Comparison of ENCODE assay signal across 8 mouse cellular contexts in genomic region chr8:45381963-45382347, GRCm38 (mm10). TPM values are rescaled to one million over a fixed set of nuclear protein-coding genes. Genes with fewer than 3 reads are reported as not detected.
DNase-seq lines count a peak whose midpoint lies in the region; ATAC-seq and TF ChIP-seq lines count a peak whose summit lies in the region.

Fam149a (minus strand) TSS chr8:45382291.

- H3K4me1 ChIP-seq in embryonic facial prominence, embryonic 11.5 days (ENCODE audit: control insufficient read depth, insufficient read depth, low read length), result no peaks in the 10 kb centered on the region
- peaks cover 17% of the 10 kb centered on the region for H3K4me1 ChIP-seq in hindbrain, embryonic 15.5 days (replicated peaks)
- no peaks in the 10 kb centered on the region for H3K4me1 ChIP-seq in lung, postnatal 0 days (ENCODE audit: insufficient read depth, low read depth, low read length)

- no peak within 1 kb of the TSS for H3K27ac ChIP-seq in layer of hippocampus, adult 2 months
- H3K27ac ChIP-seq in embryonic facial prominence, embryonic 11.5 days (replicated peaks; ENCODE audit: low read depth, low read length), result no peak within 1 kb of the TSS
- H3K27ac ChIP-seq in hindbrain, embryonic 15.5 days (replicated peaks), result no peak within 1 kb of the TSS
- H3K27ac ChIP-seq in lung, postnatal 0 days (ENCODE audit: low read length), result no peak within 1 kb of the TSS

- DNase-seq in layer of hippocampus, adult 2 months (ENCODE audit: low spot score in 2 of 2), result no peak
- DNase-seq in layer of hippocampus, adult 9-11 months, result no peak
- peak; percentile 66 for DNase-seq in embryonic facial prominence, embryonic 11.5 days (ENCODE audit: low spot score)
- peak; percentile 18 for DNase-seq in lung, postnatal 0 days (ENCODE audit: low spot score)
- DNase-seq in yolk sac, embryonic 10.5 days (ENCODE audit: low spot score), result no peak
- no peak for DNase-seq in urinary bladder, adult 18-20 months (ENCODE audit: low spot score in 2 of 2)
- no peak for DNase-seq in T-cell, adult 2 months (ENCODE audit: low spot score)

- WGBS in embryonic facial prominence, embryonic 11.5 days, result 2% methylated on average over 6 of the region's 6 CpGs
- 3% methylated on average over 6 of the region's 6 CpGs for WGBS in hindbrain, embryonic 15.5 days
- 6% methylated on average over 6 of the region's 6 CpGs for WGBS in lung, postnatal 0 days

- peak; percentile 73; the same call in 1 of the 2 replicates for ATAC-seq in embryonic facial prominence, embryonic 11.5 days (replicated peaks; ENCODE audit: insufficient number of reproducible peaks, low FRiP score, low TSS enrichment, low read depth)
- ATAC-seq in hindbrain, embryonic 15.5 days (ENCODE audit: low FRiP score, low read depth), result peak; percentile 58
- ATAC-seq in lung, postnatal 0 days, result no peak

- no peaks in the 10 kb centered on the region for H3K27me3 ChIP-seq in embryonic facial prominence, embryonic 11.5 days (ENCODE audit: control insufficient read depth, insufficient read depth, low read length)
- no peaks in the 10 kb centered on the region for H3K27me3 ChIP-seq in hindbrain, embryonic 15.5 days
- H3K27me3 ChIP-seq in lung, postnatal 0 days (replicated peaks; ENCODE audit: insufficient read depth, low read length), result no peaks in the 10 kb centered on the region

- peak within 1 kb of the TSS; percentile 46 for H3K4me3 ChIP-seq in layer of hippocampus, adult 2 months
- peak within 1 kb of the TSS; percentile 34 for H3K4me3 ChIP-seq in embryonic facial prominence, embryonic 11.5 days (ENCODE audit: low read depth, low read length)
- H3K4me3 ChIP-seq in hindbrain, embryonic 15.5 days, result peak within 1 kb of the TSS; percentile 45
- H3K4me3 ChIP-seq in lung, postnatal 0 days (ENCODE audit: low read depth, low read length), result peak within 1 kb of the TSS; percentile 2; the same call in 1 of the 2 replicates

- no peak for TF ChIP-seq CTCF in layer of hippocampus, adult 2 months (conservative IDR thresholded peaks at IDR 0.05)
- no peak for TF ChIP-seq CTCF in lung, postnatal 0 days (IDR thresholded peaks at IDR 0.05)

- H3K36me3 ChIP-seq in embryonic facial prominence, embryonic 11.5 days (replicated peaks; ENCODE audit: control insufficient read depth, insufficient read depth, low read depth, low read length), result no peaks in the 10 kb centered on the region
- H3K36me3 ChIP-seq in hindbrain, embryonic 15.5 days, result no peaks in the 10 kb centered on the region
- H3K36me3 ChIP-seq in lung, postnatal 0 days (ENCODE audit: insufficient read depth, low read length), result no peaks in the 10 kb centered on the region

- H3K9ac ChIP-seq in embryonic facial prominence, embryonic 11.5 days (replicated peaks; ENCODE audit: low read length), result peak within 1 kb of the TSS; percentile 56
- H3K9ac ChIP-seq in hindbrain, embryonic 15.5 days, result peak within 1 kb of the TSS; percentile 44
- no peak within 1 kb of the TSS for H3K9ac ChIP-seq in lung, postnatal 0 days (replicated peaks; ENCODE audit: low read depth)

- H3K9me3 ChIP-seq in embryonic facial prominence, embryonic 11.5 days (replicated peaks; ENCODE audit: control insufficient read depth, low read length), result no peaks in the 10 kb centered on the region
- H3K9me3 ChIP-seq in hindbrain, embryonic 15.5 days, result no peaks in the 10 kb centered on the region
- no peaks in the 10 kb centered on the region for H3K9me3 ChIP-seq in lung, postnatal 0 days (ENCODE audit: low read length)

- no peak for TF ChIP-seq EP300 in lung, postnatal 0 days (IDR thresholded peaks at IDR 0.05)

- H3K4me2 ChIP-seq in embryonic facial prominence, embryonic 11.5 days (ENCODE audit: low read depth, low read length), result peak within 1 kb of the TSS; percentile 82
- peak within 1 kb of the TSS; percentile 86 for H3K4me2 ChIP-seq in hindbrain, embryonic 15.5 days
- H3K4me2 ChIP-seq in lung, postnatal 0 days (replicated peaks; ENCODE audit: low read depth, low read length), result peak within 1 kb of the TSS; percentile 45

RNA-seq across cellular contexts. Expression of gene Fam149a, which starts in this region (rescaled TPM):
- total RNA-seq in layer of hippocampus, adult 2 months (2021), result 10 to 100 TPM; 12.1 to 12.5 TPM
- 12.9 and 15.3 TPM in 2 replicates for polyA plus RNA-seq in embryonic facial prominence, embryonic 11.5 days (2014; fragmentation: Nextera tagmentation; extraction: Ambion mirVana)
- polyA plus RNA-seq in hindbrain, embryonic 15.5 days (2015; fragmentation: Nextera tagmentation; extraction: Ambion mirVana), result 12.3 and 13.8 TPM in 2 replicates
- 7.3 and 8.4 TPM in 2 replicates for polyA plus RNA-seq in lung, postnatal 0 days (2015; fragmentation: Nextera tagmentation; extraction: Ambion mirVana)

Comparison
In these comparisons a context has a peak if more than half of its experiments do, and no peak if none do; other contexts are left out.
1. DNase-seq: peak in embryonic facial prominence, embryonic 11.5 days (single experiment) and lung, postnatal 0 days (single experiment); none in layer of hippocampus, adult 2 months (0 of 2), layer of hippocampus, adult 9-11 months (single experiment), yolk sac, embryonic 10.5 days (single experiment), urinary bladder, adult 18-20 months (0 of 2) and T-cell, adult 2 months (single experiment).
2. Peak in every context shown above with its lines, with median percentiles within 50 percentile points of each other: H3K4me3 ChIP-seq and H3K4me2 ChIP-seq.